Mouse (Mus musculus): ENCODE data around the gene Bcl9l.

DNA sequence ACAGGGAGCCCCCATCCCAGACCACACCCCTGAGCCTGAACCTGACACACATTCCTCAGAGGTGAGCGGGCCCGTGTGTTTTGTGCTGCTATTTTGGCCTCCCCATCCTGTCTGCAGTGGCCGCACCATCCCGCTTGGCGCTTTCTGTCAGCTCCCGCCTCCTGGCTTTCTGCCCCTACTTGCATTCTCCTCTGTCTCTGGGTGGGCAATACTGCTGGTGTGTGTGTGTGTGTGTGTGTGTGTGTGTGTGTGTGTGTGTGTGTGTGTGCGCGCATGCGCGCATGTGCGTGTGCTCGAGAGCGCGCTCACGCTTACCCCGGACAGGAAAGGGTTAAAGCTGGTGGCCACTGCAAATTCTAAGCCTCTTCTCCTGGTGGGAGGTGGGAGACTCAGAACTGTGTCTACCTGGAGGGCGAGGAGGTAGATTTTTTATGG is 7.0 kb downstream of the Bcl9l start:
- no peak for TF ChIP-seq CTCF (IDR thresholded peaks at IDR 0.05; ENCODE audit: borderline replicate concordance, insufficient read depth, low read length)
- TF ChIP-seq POLR2A (IDR thresholded peaks at IDR 0.05; ENCODE audit: low read depth, low read length) = no peak
